Mouse (Mus musculus) A20 (cell line): Measurements from ENCODE around the gene Sim1.

Source experiments
- DNase-seq: peaks from one replicate; pipeline ENCODE4 v3.0.0-alpha.2; 2011; ENCODE audit warnings: low read depth, low spot score

Sim1 gene

DNA sequence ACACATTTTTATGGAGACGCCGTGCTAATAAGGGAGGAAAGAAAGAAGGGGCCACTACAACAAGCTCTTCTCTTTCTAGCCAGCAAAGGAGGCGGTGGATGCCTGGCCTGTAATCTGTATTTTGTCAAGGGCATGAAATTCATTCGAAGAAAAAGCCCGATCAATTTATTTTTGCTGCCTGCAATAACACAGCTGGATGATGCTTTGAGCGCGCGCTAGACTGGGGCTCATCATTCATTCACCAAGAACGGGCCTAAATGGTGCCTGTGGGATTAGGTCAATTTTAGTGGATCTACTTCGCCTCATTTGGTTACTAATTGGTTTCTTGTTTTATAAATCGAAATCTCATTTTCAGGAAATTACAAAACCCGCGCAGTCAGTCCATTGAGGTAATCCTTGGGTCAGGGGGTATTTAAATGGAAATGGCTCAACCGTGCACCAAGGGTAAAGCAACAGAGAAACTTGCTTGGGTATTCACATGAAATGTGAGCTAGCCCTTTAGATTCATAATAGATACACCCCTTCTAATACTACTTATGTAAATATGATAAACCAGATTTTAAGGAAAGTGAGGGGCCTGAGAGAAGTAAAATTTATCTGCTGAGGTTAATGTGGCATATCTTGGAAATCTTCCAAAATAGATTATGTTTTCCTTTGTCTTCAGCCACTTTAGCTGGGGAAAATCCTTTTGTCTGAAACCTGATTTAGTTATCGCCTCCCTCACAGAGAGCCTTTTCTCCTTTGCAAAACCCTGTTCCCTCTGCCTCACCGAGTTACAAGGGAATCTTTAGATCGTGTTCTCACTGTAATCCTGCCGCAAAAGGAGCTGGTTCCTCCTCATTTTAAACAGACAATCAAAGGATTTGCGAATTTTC lies 7.3 kb downstream of the Sim1 start:
- peak; percentile 3 for DNase-seq

DNA sequence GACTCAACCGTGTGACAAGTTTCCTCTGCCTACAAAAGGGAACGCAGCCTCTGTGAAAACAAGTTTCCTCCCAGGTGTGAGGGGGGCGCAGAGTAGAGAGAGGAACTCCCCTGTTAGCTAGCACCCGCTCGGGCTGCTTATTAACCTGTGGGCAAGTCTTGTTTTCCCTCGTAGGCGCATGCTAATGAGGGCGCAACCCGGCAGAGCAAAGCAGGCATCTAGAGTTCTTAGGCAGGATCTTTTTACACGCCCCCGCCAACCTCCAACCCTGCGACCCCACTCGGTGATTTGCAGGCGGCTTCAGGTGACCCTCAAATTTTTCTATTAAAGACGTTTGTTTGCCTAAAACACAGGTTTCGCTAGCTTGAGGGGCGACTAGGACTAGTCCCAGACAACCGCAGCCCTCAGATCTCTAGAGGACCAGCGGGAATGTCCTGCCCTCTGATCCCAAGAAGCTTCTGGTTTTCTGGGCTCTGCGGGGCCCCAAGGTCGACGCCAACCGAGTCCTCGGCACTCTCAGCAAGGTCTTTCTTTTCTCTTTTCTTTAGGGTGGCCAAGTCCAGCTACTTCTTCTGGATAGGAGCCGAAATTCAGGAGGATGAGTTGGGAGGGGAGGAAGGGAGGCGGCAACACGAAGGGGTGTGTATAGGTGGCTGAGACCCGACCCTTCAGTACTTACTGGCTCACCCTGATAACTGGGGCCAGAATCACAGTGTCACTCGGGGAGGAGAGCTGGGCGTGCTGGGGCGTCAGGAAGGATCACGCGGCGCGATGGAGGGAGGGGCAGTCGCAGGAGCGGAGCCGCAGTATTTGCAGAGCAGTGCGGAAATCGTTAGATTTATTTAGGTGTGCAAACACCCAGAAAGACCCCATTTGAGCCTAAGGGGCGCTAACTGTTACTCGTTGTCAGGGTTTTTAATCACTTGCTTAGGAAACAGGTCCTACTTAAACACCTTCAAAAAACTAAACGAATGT lies 8.5 kb downstream of the Sim1 start:
- DNase-seq: peak; percentile 90

GRCm38 (mm10) chr10:50903846-50904763 lies 9.6 kb downstream of the Sim1 start:
- DNase-seq: no peak

- no peak for DNase-seq
Measured at GRCm38 (mm10) chr10:50904764-50905701, 10.5 kb downstream of the Sim1 start.

- DNase-seq: no peak
Measured at GRCm38 (mm10) chr10:50910400-50910799, 15.8 kb downstream of the Sim1 start.

GRCm38 (mm10) chr10:50910861-50911410 lies 16.4 kb downstream of the Sim1 start:
- no peak for DNase-seq

DNA sequence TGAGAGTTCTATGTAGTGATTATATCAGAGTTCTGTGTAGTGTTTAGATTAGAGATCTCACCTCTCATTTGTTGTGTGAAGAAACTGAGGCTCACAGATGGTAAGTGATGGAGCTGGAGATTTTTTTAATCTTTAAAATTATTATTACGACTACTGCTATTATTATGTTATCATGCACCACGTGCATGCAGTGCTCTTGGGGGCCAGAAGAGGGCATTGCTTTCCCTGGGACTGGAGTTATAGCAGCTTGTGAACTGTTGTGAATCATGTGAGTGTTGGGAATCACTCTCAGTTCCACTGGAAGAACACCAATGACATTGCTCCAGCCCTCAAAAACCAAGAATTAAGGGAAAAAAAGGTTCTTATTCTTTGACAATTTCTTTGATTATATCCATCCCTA lies 21.1 kb downstream of the Sim1 start:
- peak; percentile 50 for DNase-seq

GRCm38 (mm10) chr10:50929281-50929680 lies 34.7 kb downstream of the Sim1 start:
- DNase-seq: no peak

DNA sequence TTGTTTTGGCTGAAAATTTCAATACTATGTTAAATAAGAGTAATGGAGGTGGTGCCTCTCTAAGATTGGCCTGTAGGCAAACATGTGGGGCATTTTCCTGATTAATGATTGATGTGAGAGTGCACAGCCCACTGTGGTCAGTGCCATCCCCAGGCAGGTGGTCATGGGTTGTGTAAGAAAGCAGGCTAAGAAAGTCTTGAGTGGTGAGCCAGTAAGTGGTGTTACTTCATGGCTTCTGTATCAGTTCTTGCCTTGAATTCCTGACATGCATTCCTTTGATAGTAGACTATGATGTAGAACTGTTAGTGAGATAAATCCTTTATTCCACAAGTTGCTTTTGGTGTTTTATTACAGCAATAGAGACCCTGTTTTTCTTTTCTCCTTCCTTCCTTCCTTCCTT lies 41.1 kb downstream of the Sim1 start:
- no peak for DNase-seq

DNA sequence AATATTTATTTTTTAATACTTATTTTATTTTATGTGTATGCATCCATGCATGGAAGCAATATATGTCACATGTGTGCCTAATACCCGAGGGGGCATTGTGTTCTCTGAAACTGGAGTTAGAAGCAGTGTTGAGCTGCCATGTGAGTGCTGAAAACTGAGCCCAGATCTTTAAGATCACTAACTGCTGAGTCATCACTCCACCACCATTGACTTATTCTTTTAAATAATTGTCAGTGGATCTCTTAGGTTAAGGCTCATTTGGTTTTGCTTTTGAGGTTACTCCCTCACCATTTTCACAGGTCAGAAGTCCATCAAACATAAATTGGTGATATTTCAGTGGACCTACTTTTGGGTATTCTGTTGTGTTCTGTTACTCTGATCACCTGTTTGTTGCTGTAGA lies 79.1 kb downstream of the Sim1 start:
- DNase-seq: no peak

- no peak for DNase-seq
Measured at GRCm38 (mm10) chr10:50981849-50982248, 87.3 kb downstream of the Sim1 start.

GRCm38 (mm10) chr10:50983620-50984019 lies 89.1 kb downstream of the Sim1 start:
- no peak for DNase-seq

DNA sequence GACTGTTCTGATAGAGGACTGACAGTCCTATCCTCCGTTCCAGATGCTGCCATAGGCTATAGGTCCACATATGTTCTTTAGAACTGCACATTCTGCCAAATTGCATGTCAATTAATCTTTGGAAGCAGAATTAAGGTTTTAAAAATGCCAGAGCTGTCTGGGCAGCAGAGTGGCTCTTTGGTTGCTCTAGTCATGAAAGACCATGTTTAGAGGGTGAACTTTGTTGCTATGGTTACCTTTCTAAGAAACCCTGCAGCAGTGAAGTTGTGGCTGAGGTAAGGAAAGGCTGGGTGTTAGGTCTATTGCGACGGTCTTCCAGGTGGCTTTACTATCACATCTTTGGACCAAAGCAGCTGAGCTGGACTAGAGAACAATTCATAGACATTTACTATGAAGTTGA lies 113.2 kb downstream of the Sim1 start:
- DNase-seq: no peak

- DNase-seq: peak; percentile 86
Measured at GRCm38 (mm10) chr10:51011391-51012150, 117.0 kb downstream of the Sim1 start.

GRCm38 (mm10) chr10:51014901-51015300 lies 120.3 kb downstream of the Sim1 start:
- DNase-seq: no peak

DNA sequence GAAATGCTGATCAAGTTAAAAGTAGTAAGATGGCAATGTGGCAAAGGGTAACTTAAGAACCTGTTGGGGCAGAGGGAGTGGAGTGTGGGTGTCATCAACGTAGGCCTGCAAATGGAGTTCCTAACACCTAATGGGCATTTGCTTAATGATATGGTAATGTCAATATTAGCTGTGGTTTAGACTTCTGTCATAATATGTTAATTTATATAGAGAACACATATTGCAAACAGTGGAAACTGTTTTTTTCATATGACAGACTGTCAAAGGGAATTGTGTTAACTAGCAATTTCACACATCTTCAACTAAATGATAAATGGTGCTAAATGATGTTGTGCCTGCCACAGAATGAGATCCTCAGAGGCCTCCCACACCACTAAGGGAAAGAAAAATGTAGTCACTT lies 120.8 kb downstream of the Sim1 start:
- no peak for DNase-seq

GRCm38 (mm10) chr10:51023308-51024279 lies 129.0 kb downstream of the Sim1 start:
- DNase-seq: no peak
